In the genomic region with DNA sequence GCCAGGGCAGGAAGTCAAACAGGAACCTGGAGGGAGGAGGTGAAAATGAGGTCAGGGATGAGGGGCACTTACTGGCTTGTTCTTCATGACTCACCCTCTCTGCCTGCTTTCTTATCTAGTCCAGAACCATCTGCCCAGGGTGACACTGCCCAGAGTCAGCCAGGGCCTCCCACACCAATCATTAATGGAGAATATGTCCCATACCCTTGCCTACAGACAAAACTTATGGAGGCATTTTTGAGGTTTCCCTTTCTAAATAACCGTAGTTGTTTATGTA, we compare ENCODE assay signal across 11 mouse cellular contexts. TPM values are rescaled to one million over a fixed set of nuclear protein-coding genes. Genes with fewer than 3 reads are reported as not detected.
A peak's percentile ranks its signal among the peaks of the same experiment; 100 is the strongest.
DNase-seq lines count a peak whose midpoint lies in the region; ATAC-seq and TF ChIP-seq lines count a peak whose summit lies in the region.
"Had no signal": no experiment of that assay in that cellular context is flagged by ENCODE, and none has a peak within 500 bp of the region (broad histone marks: within the 10 kb centered on the region; RNA-seq: fewer than 3 reads in every experiment).

No protein-coding gene starts in this region.

- no peak for TF ChIP-seq EP300 in heart, postnatal 0 days (IDR thresholded peaks at IDR 0.05; ENCODE audit: low read depth)

- no peaks in the 10 kb centered on the region for H3K36me3 ChIP-seq in kidney, postnatal 0 days (ENCODE audit: insufficient read depth, low read length)
- H3K36me3 ChIP-seq in heart, postnatal 0 days (replicated peaks; ENCODE audit: control insufficient read depth, insufficient read depth, low read length) = no peaks in the 10 kb centered on the region
- H3K36me3 ChIP-seq: embryonic facial prominence, embryonic 13.5 days; midbrain, embryonic 10.5 days had no signal

- no peak for ATAC-seq in kidney, postnatal 0 days (replicated peaks; ENCODE audit: low FRiP score, low read depth)
- ATAC-seq in heart, postnatal 0 days (ENCODE audit: insufficient read depth, low read depth) = peak; percentile 67
- peak; percentile 68 for ATAC-seq in megakaryocyte-erythroid progenitor cell, adult 5-6 weeks (replicated peaks; ENCODE audit: low FRiP score, low TSS enrichment, poor library complexity, severe bottlenecking)

- intact Hi-C loops in left cerebral cortex, postnatal 25 days (cut with DNase I) = loop anchor here (5.0 to 10.0 kb wide), 6 partner anchors 107 to 472 kb away; no protein-coding TSS in a partner anchor

- H3K27me3 ChIP-seq in kidney, postnatal 0 days (ENCODE audit: insufficient read depth, low read length) = no peaks in the 10 kb centered on the region
- H3K27me3 ChIP-seq in heart, postnatal 0 days (ENCODE audit: control insufficient read depth, insufficient read depth, low read length) = no peaks in the 10 kb centered on the region
- H3K27me3 ChIP-seq: embryonic facial prominence, embryonic 13.5 days had no signal

- DNase-seq in kidney, postnatal 0 days (ENCODE audit: low spot score) = peak; percentile 45
- DNase-seq in kidney, adult 11 months = no peak
- DNase-seq in MEL-GATA-1-ER (ENCODE audit: extremely low read depth, low read depth) = peak; percentile 44
- DNase-seq in heart, postnatal 0 days (ENCODE audit: low spot score) = peak; percentile 32
- no peak for DNase-seq in embryo, embryonic 10 days (ENCODE audit: low spot score)
- no peak for DNase-seq in left cerebral cortex, postnatal 25 days (ENCODE audit: low spot score in 2 of 2)
- DNase-seq: cerebellum, adult 11-12 months; kidney, adult 18-20 months had no signal

- WGBS in kidney, postnatal 0 days = 67% methylated on average over 1 of the region's 1 CpGs
- 50% methylated on average over 1 of the region's 1 CpGs for WGBS in heart, postnatal 0 days

- H3K9me3 ChIP-seq in kidney, postnatal 0 days (replicated peaks; ENCODE audit: low read length) = no peaks in the 10 kb centered on the region
- H3K9me3 ChIP-seq in heart, postnatal 0 days (replicated peaks; ENCODE audit: control insufficient read depth, low read length) = 0 out of 2 replicates have a peak, but pooled peaks cover 3% of the 10 kb centered on the region
- H3K9me3 ChIP-seq: embryonic facial prominence, embryonic 13.5 days; midbrain, embryonic 10.5 days had no signal

- H3K4me3 ChIP-seq in kidney, postnatal 0 days (replicated peaks; ENCODE audit: low read depth, low read length) = no peak overlapping the region
- no peak overlapping the region for H3K4me3 ChIP-seq in heart, postnatal 0 days (ENCODE audit: low read depth, low read length)
- H3K4me3 ChIP-seq: embryonic facial prominence, embryonic 13.5 days; midbrain, embryonic 10.5 days had no signal

- H3K4me2 ChIP-seq in kidney, postnatal 0 days (ENCODE audit: low read length) = no peak overlapping the region
- H3K4me2 ChIP-seq in heart, postnatal 0 days (ENCODE audit: low read depth, low read length) = no peak overlapping the region
- H3K4me2 ChIP-seq: embryonic facial prominence, embryonic 13.5 days had no signal

- H3K27ac ChIP-seq in kidney, postnatal 0 days = no peak overlapping the region
- 0 out of 2 replicates have a peak overlapping the region, but pooled peaks have one; percentile 32 for H3K27ac ChIP-seq in heart, postnatal 0 days (ENCODE audit: low read depth)
- H3K27ac ChIP-seq: embryonic facial prominence, embryonic 13.5 days; midbrain, embryonic 10.5 days had no signal

- H3K9ac ChIP-seq in kidney, postnatal 0 days (ENCODE audit: low read depth, low read length) = no peak overlapping the region
- H3K9ac ChIP-seq in heart, postnatal 0 days (replicated peaks; ENCODE audit: low read depth, low read length) = no peak overlapping the region
- H3K9ac ChIP-seq: embryonic facial prominence, embryonic 13.5 days had no signal

- no peaks in the 10 kb centered on the region for H3K4me1 ChIP-seq in kidney, postnatal 0 days (replicated peaks; ENCODE audit: insufficient read depth, low read length)
- no peaks in the 10 kb centered on the region for H3K4me1 ChIP-seq in heart, postnatal 0 days (ENCODE audit: control insufficient read depth, insufficient read depth)

- TF ChIP-seq CTCF in kidney, postnatal 0 days (IDR thresholded peaks at IDR 0.05; ENCODE audit: low read depth) = no peak
- no peak for TF ChIP-seq CTCF in heart, postnatal 0 days (IDR thresholded peaks at IDR 0.05; ENCODE audit: low read depth)

RNA-seq across cellular contexts. Expression of gene Bace2, which starts 46.0 kb away (rescaled TPM):
- polyA plus RNA-seq in kidney, postnatal 0 days (2015; fragmentation: Nextera tagmentation; extraction: Ambion mirVana) = 8.2 and 11.2 TPM in 2 replicates
- total RNA-seq in heart, postnatal 0 days (2014; rRNA removed; ENCODE audit: low replicate concordance) = 15.3 and 32.5 TPM in 2 replicates
- polyA plus RNA-seq in heart, postnatal 0 days (2015; fragmentation: Nextera tagmentation; extraction: Ambion mirVana) = 45.7 and 49.2 TPM in 2 replicates
- not detected in 2 replicates for total RNA-seq in megakaryocyte-erythroid progenitor cell, adult 5-6 weeks (2014; fragmentation: Nextera tagmentation)
- total RNA-seq in megakaryocyte-erythroid progenitor cell, adult 5-6 weeks (2017) = not detected in 2 replicates
- total RNA-seq in left cerebral cortex, postnatal 25 days (2021) = 1 to 10 TPM; 3.2 to 8.0 TPM

Comparison
In these comparisons a context has a peak if more than half of its experiments do, and no peak if none do; other contexts are left out.
1. DNase-seq: peak in kidney, postnatal 0 days (single experiment), MEL-GATA-1-ER (single experiment) and heart, postnatal 0 days (single experiment); none in kidney, adult 11 months (single experiment), embryo, embryonic 10 days (single experiment) and left cerebral cortex, postnatal 25 days (0 of 2).
2. RNA of gene Bace2, which starts 46.0 kb away (total RNA-seq): 15.3 to 32.5 TPM in heart, postnatal 0 days and 3.2 to 8.0 TPM in left cerebral cortex, postnatal 25 days; not detected in megakaryocyte-erythroid progenitor cell, adult 5-6 weeks; every median in the first group is over 4 times any median in the second.